Mouse (Mus musculus) gastrocnemius, postnatal 25 days (tissue): ENCODE data around the gene Fam160a1. TPM values are rescaled to one million over a fixed set of nuclear protein-coding genes. Genes with fewer than 3 reads are reported as not detected.

Source experiments
- DNase-seq: peaks from one replicate; pipeline ENCODE4 v3.0.0; 2022
- total RNA-seq, 2 experiments: library from RNA; stranded (reverse); gene quantifications; 1 replicate in 1 of 2; 2 replicates in 1 of 2; pipeline ENCODE4 v1.2.3; 2021

The Fam160a1 gene
- total RNA-seq, 2 experiments from 2014 or later: 55.2 to 56.6 TPM

DNA sequence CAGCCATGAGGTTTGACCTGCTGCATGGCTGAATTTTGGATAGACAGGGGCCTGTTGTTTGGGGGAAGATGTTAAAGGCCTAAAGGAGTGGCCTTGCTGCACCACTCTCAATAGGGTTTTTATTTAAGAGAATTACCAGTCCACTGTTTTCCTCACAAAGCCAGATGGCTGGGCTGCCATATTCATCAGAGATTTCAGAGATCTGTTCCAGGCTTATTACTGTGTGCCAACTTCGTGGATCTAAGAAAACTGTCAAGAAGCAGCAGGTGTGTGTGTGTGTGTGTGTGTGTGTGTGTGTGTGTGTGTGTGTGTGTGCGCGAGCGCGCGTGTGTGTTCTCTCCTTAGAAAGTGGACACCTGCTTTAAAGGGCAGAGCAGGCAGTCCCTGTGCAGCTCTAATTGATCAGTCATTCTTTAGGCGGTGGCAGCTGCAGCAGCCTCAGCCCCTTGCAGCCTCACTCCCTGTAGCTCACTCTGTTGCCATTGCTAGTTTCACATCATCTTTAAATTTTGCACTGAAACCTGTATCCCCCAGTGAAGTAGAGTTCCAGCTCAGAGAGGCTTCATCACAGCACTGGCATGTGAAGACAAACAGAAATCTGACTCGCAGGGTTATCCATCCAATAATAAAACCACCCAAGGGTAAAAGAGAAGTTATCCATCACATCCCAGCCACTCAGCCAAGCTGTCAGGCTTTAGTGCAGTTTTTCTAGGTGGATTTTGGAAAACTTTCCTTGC lies 182.5 kb downstream of the Fam160a1 start:
- DNase-seq: no peak

DNA sequence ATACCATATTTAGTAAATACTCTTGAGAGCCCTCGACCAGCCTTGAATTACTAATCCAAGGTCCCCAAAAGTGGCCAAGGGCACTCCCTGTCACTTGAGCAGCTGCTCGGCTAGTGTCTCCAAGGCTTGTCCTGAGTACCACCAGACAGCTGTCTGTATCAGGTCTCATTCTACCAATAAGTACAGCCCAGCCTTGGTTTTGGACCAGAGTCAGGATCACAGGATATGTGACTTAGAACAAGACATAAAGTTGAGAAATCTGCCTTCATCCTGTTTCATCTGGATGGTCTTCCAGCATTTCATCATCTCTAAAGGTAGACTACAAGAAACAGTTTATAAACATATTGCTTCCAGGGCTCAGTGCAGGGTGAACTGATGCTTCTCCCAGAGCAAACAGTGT lies 183.4 kb downstream of the Fam160a1 start:
- no peak for DNase-seq

DNA sequence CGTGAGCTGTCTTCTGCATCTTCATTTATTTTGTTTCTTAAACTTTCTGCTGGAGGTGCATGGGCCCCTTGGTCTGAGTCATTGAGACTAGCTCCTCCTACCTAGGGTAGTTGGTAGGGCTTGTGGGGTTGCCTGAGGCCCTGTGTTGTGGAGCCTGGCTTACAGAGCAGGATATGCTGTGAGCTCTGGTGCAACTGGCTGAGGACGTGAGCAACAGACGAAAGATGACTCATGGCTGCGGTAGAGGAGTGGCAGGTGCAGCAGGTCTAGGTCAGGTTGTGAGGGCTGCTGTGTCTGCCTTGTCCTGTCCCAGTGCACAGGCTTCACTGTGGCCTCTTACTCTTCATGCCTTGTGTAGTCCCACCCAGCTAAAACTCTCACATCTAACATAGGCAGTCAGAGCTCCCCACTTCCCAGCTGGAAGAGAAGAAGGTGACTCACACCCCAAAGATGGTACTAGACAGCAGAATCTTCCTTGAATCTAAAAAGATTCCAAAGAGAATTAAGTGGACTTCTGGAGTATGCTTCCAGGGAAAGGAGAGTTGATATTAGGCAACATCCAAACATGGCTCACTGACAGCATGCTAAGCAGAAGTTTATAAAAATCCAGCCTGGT lies 187.1 kb downstream of the Fam160a1 start:
- no peak for DNase-seq

DNA sequence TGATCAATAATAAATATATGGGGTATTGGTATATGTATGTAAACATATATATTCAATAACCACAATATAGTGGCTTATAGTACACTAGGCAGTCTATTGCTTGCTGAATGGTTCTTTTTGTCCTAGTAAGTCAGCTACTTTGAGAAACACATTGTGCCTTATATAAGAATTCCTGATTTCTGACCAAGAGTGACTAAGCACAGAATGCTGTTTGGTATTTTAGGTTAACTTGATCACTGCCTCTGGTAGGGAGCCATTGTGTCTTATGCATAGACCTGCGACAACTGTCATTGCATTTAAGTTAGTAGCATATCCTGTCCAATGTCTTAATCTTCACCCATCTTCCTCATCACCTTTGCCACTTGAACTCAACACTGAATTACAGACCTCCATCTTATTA lies 197.3 kb downstream of the Fam160a1 start:
- DNase-seq: no peak

DNA sequence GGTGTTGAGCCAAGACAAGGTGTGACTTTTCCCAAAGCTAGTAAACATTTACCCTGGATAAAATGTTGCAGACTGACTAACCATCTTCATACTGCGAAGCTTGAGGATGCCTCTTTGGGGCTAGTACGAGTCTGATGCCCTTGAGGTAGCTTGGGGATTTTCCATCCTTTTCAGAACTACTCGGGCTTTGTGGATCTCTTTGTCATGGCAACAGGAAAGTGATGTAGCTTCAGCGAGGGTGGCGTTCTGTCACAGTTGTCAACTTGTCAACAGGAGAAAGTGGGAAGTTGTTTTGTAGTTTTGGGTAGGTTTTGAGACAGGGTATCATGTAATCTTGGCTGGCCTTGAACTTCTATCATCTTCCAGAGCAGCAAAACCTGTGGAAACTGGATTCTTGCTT lies 197.7 kb downstream of the Fam160a1 start:
- DNase-seq: no peak

DNA sequence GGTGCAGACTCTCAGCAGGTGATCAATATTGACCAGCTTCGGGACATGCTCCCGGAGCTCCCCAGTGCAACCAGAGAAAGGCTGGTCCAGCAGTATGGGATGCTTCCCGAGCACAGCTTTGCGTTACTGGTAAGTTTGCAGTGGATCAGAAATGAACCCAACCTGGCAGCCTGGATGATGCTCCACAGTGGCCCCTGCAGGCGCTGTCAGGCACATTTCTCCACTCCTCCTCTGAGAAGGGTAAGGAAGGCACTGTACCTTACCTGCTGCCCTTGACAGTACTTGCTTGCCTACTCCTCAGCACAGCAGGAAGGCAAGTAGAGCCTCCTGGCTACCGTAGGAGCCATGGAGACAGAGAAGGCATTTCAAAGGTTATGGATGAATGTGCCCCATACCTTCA lies 198.2 kb downstream of the Fam160a1 start:
- DNase-seq: no peak

DNA sequence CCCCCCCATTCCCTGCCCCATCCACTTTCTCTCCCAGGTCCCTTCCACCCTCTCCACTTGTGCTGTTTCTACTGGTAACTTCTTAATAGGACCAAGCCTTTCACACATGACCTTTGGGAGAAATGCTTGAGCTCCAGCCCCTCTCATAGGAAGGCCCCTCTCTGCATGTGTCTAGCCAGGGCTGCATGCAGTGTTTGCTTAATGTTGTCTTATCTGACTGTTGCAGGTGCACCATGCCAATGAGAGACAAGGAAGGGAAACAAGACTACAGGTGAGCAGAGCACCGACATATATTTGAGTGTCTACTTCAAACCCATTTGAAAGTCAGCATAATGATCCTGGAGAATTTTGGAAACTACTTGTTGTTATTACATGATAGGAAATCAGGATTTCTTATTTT lies 200.7 kb downstream of the Fam160a1 start:
- DNase-seq: no peak

Other genes starting within 250 kb of the Fam160a1 start
- 10 to 100 TPM; 13.7 to 16.8 TPM for gene Gatb, start 243.2 kb downstream of the Fam160a1 start, total RNA-seq
- gene Glt28d2, start 70.2 kb upstream of the Fam160a1 start, total RNA-seq: 1 to 10 TPM; 5.5 to 6.7 TPM
- gene Gm37240, start 70.2 kb upstream of the Fam160a1 start, total RNA-seq: 10 to 100 TPM; 35.3 to 39.6 TPM
- 10 to 100 TPM; 20.0 to 20.6 TPM for gene Sh3d19, start 153.8 kb upstream of the Fam160a1 start, total RNA-seq
- gene Prss48, start 185.2 kb upstream of the Fam160a1 start, total RNA-seq: not detected